Mouse (Mus musculus) adipose tissue, adult 10 weeks (tissue): ENCODE results near the gene Kynu. TPM values are rescaled to one million over a fixed set of nuclear protein-coding genes. Genes with fewer than 3 reads are reported as not detected.

Experiments
- polyA plus RNA-seq: library from polyadenylated mRNA; stranded (reverse); fragments of 350-450 nt; fragmentation: Illumina TruSeq; extraction: RNeasy Lipid Tissue Mini Kit (QIAGEN cat#74804); gene quantifications from one replicate; pipeline ENCODE4 v1.2.3, GENCODE M21; 2014; ENCODE audit warnings: low read depth, low replicate concordance

Gene Kynu
- 0.16 TPM for polyA plus RNA-seq

GRCm38 (mm10) chr2:43555062-43555888 is at the start of gene Kynu:
Gene Kynu, plus strand, starts transcription at chr2:43555329.

Other genes with a start within 250 kb of the Kynu start
- gene Arhgap15, start 193.5 kb downstream of the Kynu start, polyA plus RNA-seq = 3.4 TPM